Mouse (Mus musculus) CD4-positive, CD25-positive, alpha-beta regulatory T cell, adult 2 months (primary cell): ENCODE data around the gene Parn.

Experiments used
- DNase-seq: peaks from one replicate; pipeline ENCODE4 v3.0.0-alpha.2; 2012; ENCODE audit warnings: low read depth, low spot score

Gene Parn

GRCm38 (mm10) chr16:13621745-13622507, 46.0 kb downstream of the Parn start:
- DNase-seq: no peak

GRCm38 (mm10) chr16:13620194-13620593, 47.8 kb downstream of the Parn start:
- no peak for DNase-seq

GRCm38 (mm10) chr16:13615276-13615675, 52.7 kb downstream of the Parn start:
- no peak for DNase-seq

GRCm38 (mm10) chr16:13612571-13612970, 55.4 kb downstream of the Parn start:
- DNase-seq: no peak

GRCm38 (mm10) chr16:13612058-13612457, 55.9 kb downstream of the Parn start:
- DNase-seq: no peak

GRCm38 (mm10) chr16:13611399-13611798, 56.6 kb downstream of the Parn start:
- DNase-seq: no peak

GRCm38 (mm10) chr16:13610951-13611381, 57.0 kb downstream of the Parn start:
- no peak for DNase-seq

GRCm38 (mm10) chr16:13608705-13609085, 59.3 kb downstream of the Parn start:
- no peak for DNase-seq

- no peak for DNase-seq
These were observed 59.8 kb downstream of the Parn start for GRCm38 (mm10) chr16:13607987-13608704.

GRCm38 (mm10) chr16:13602779-13603178, 65.2 kb downstream of the Parn start:
- DNase-seq: no peak

- no peak for DNase-seq
These were observed 78.9 kb downstream of the Parn start for GRCm38 (mm10) chr16:13589049-13589408.

- no peak for DNase-seq
These were observed 79.6 kb downstream of the Parn start for GRCm38 (mm10) chr16:13588182-13589048.

GRCm38 (mm10) chr16:13585234-13585633, 82.7 kb downstream of the Parn start:
- DNase-seq: no peak

GRCm38 (mm10) chr16:13580784-13581183, 87.2 kb downstream of the Parn start:
- peak; percentile 27 for DNase-seq

GRCm38 (mm10) chr16:13580016-13580415, 88.0 kb downstream of the Parn start:
- no peak for DNase-seq

GRCm38 (mm10) chr16:13575306-13575705, 92.7 kb downstream of the Parn start:
- DNase-seq: no peak

GRCm38 (mm10) chr16:13568280-13568679, 99.7 kb downstream of the Parn start:
- no peak for DNase-seq

- DNase-seq: no peak
These were observed 100.4 kb downstream of the Parn start for GRCm38 (mm10) chr16:13567614-13568013.

GRCm38 (mm10) chr16:13566351-13566750, 101.6 kb downstream of the Parn start:
- DNase-seq: no peak

GRCm38 (mm10) chr16:13565291-13565690, 102.7 kb downstream of the Parn start:
- no peak for DNase-seq

GRCm38 (mm10) chr16:13557784-13558183, 110.2 kb downstream of the Parn start:
- DNase-seq: no peak

- DNase-seq: no peak
These were observed 111.0 kb downstream of the Parn start for GRCm38 (mm10) chr16:13556954-13557470.
